Mouse (Mus musculus): ENCODE measurements around the gene Tubd1. TPM values are rescaled to one million over a fixed set of nuclear protein-coding genes. Genes with fewer than 3 reads are reported as not detected.

Tubd1 gene
- polyA plus RNA-seq, 1 experiment = not detected

DNA sequence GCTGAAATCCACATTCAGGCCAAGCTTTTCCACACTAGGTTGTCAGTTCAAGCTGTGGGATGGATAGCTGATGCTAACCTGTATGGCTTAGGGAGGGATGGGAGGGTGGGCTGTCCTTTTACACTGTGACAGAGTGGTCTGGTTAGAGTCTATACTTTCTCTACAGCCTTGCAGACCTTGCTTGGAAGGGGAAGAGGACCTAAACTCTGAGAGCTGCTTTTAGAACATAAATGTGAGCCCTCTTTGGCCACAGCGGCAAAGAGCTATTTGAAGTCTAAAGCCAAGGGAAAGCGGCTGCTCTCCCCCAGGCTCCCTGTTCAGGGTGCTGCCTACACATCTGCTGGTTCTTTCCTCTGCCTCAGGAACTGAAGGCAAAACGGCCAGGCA lies 40.8 kb downstream of the Tubd1 start:
- peaks cover 8% of the 10 kb centered on the region; the same call in 1 of the 2 replicates for H3K4me1 ChIP-seq (ENCODE audit: control insufficient read depth, insufficient read depth, low read length)
- H3K4me3 ChIP-seq (ENCODE audit: insufficient read depth, low read depth, low read length) = no peak overlapping the region
- H3K27ac ChIP-seq (ENCODE audit: insufficient read depth, low read depth, low read length) = no peak overlapping the region
- 42% methylated on average over 3 of the region's 3 CpGs for WGBS
- TF ChIP-seq POLR2A (IDR thresholded peaks at IDR 0.05; ENCODE audit: insufficient read depth, low read depth, low read length) = no peak
- no peak for TF ChIP-seq CTCF (IDR thresholded peaks at IDR 0.05; ENCODE audit: insufficient read depth, low read depth, low read length)

DNA sequence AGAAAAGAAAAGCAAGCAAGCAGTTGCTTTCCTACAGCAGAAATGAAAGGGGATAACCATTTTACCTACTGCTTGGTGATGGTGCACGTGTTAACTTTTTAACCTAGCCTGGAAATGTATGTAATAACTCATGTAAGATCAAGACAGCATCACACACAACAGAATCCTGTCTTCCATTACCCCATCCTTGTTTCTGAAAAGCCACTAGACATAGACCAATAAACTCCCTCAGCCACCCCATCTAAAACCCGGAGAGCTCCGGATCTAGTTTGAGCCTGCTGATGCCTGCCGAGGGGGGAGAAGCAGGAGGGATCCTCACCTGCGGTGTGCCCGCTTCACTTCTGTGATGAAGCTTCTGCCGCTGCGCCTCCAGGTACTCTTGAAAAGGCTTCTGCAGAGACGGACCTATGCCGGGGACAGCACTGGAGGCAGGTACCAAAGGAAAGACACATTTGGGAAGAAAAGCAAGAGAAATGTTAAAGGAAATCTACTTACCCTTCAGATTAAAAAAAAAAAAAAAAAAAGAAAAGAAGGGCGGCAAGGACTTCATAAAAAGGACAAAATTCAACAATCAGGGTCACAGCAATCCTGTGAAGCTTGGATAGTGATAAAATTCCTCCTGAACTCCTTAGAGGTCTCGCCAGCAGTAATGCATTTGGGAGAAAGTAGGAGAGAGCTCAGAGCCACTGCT lies 41.5 kb downstream of the Tubd1 start:
- TF ChIP-seq POLR2A (IDR thresholded peaks at IDR 0.05; ENCODE audit: insufficient read depth, low read depth, low read length) (no peak), CTCF (IDR thresholded peaks at IDR 0.05; ENCODE audit: insufficient read depth, low read depth, low read length) (no peak)
- Histone ChIP-seq H3K4me1 (ENCODE audit: control insufficient read depth, insufficient read depth, low read length) (peaks cover 8% of the 10 kb centered on the region; the same call in 1 of the 2 replicates), H3K27ac (ENCODE audit: insufficient read depth, low read depth, low read length) (no peak overlapping the region), H3K4me3 (ENCODE audit: insufficient read depth, low read depth, low read length) (peak overlapping the region; percentile 3; the same call in 1 of the 2 replicates)
- 42% methylated on average over 12 of the region's 12 CpGs for WGBS

DNA sequence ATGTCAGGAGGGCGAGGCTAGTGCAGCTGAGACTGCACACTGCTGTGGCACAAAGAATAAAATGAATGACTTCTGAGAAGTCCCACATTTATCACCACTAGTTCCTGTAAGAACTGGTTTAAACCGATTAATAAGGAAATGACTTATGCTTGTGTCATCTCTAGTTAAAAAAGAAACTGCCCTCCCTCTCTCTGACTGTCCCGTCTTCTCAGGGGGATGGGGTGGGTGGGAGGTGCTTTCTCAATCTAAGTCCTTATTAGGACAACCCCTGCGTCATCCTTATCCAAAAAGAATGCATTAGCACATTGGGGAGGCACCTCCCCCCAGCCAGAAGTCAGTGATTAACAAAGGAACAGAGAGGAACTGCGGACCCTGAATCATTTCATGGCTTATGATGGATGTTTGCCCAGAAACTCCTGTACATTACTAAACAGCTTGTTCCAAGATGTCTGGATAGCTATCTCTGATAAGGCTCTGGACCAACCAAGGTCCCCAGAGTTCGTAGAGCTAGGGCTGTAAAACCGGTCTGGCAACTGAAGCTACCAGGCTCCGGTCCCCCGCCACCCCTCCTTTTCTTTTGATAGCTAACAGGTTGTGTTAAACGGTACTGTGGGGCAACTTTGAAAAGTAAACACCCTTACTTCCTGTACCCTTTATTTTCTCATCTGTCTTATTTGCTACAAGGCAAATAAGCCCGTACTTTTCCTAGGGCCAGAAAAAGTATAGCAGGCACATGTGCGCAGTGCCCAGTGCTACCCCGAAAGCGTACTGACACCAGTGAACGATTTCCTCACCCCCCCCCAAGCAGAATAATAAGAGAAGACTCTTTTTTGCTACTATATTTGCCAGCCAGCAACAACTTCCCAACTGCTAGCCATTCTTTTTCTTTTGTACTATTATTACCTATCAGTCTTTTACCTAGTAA lies 42.3 kb downstream of the Tubd1 start:
- peaks cover 8% of the 10 kb centered on the region; the same call in 1 of the 2 replicates for H3K4me1 ChIP-seq (ENCODE audit: control insufficient read depth, insufficient read depth, low read length)
- no peak overlapping the region for H3K4me3 ChIP-seq (ENCODE audit: insufficient read depth, low read depth, low read length)
- TF ChIP-seq CTCF (IDR thresholded peaks at IDR 0.05; ENCODE audit: insufficient read depth, low read depth, low read length) = no peak
- TF ChIP-seq POLR2A (IDR thresholded peaks at IDR 0.05; ENCODE audit: insufficient read depth, low read depth, low read length) = no peak
- 28% methylated on average over 15 of the region's 15 CpGs for WGBS
- no peak overlapping the region for H3K27ac ChIP-seq (ENCODE audit: insufficient read depth, low read depth, low read length)

DNA sequence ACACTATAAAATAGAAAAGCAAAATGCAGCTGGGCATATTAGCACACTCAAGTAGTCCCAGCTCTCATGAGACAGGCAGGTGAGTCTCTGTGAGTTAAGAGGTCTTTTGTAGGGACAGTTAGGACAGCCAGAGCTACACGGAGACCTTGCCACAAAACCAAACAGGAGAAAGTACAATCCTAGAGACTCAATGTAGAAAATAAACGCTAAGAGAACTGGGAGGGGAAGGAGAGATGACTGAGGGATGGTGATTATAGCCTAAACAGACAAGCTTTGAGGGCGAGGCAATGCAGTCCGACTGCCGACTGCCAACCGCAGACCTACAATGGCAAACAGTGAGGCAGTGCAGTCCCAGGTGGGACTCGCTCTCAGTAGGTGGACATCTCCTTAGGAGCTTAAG lies 43.0 kb downstream of the Tubd1 start:
- 59% methylated on average over 7 of the region's 7 CpGs for WGBS
- Histone ChIP-seq H3K4me1 (ENCODE audit: control insufficient read depth, insufficient read depth, low read length) (peaks cover 8% of the 10 kb centered on the region; the same call in 1 of the 2 replicates), H3K4me3 (ENCODE audit: insufficient read depth, low read depth, low read length) (no peak overlapping the region), H3K27ac (ENCODE audit: insufficient read depth, low read depth, low read length) (no peak overlapping the region)
- TF ChIP-seq POLR2A (IDR thresholded peaks at IDR 0.05; ENCODE audit: insufficient read depth, low read depth, low read length) (no peak), CTCF (IDR thresholded peaks at IDR 0.05; ENCODE audit: insufficient read depth, low read depth, low read length) (no peak)

DNA sequence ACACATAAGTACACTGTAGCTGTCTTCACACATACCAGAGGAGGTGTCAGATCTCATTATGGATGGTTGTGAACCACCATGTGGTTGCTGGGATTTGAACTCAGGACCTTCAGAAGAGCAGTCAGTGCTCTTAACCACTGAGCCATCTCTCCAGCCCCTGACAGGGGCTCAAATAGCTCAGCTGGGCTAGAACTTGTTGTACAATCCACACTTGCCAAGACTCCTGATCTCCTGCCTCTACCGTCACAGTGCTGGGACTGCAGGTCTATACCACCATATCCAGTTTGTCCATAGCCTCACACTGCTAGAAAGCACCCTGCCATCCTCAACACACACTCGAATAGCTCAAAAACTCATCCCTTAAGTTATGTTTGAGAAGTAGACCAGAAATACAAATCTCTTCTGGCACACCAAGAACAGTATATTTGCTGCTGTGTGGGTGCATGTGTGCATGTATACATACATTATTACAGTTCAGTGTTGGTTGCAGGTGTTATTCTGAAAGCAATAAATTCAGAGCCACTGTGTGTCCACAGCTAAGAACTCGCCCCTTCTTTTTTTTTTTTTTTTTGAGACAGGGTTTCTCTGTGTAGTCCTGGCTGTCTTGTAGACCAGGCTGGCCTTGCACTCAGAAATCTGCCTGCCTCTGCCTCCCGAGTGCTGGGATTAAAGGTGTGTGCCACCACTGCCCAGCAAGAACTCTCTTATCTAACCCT lies 44.0 kb downstream of the Tubd1 start:
- Histone ChIP-seq H3K27ac (ENCODE audit: insufficient read depth, low read depth, low read length) (no peak overlapping the region), H3K4me3 (ENCODE audit: insufficient read depth, low read depth, low read length) (no peak overlapping the region), H3K4me1 (ENCODE audit: control insufficient read depth, insufficient read depth, low read length) (peaks cover 8% of the 10 kb centered on the region; the same call in 1 of the 2 replicates)
- TF ChIP-seq CTCF (IDR thresholded peaks at IDR 0.05; ENCODE audit: insufficient read depth, low read depth, low read length) (no peak), POLR2A (IDR thresholded peaks at IDR 0.05; ENCODE audit: insufficient read depth, low read depth, low read length) (no peak)
- 95% methylated on average over 4 of the region's 4 CpGs for WGBS

DNA sequence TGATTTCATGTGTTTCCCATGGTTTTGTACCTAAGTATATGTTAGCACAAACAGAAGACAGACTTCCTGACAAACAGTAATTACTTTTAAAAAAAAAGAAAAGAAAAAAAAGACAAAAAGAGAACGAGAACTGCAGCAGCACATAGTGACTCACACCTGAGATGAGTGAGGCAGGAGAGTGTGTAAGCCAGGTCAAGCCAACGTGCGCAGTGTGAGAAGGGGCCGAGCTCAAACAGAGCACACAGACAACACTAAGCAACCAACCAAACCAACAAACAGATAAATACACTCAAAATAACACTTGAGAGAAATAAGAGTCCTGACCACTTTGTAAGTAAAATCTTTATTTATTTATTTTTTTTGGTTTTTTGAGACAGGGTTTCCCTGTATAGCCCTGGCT lies 45.3 kb downstream of the Tubd1 start:
- Histone ChIP-seq H3K4me1 (ENCODE audit: control insufficient read depth, insufficient read depth, low read length) (peaks cover 8% of the 10 kb centered on the region; the same call in 1 of the 2 replicates), H3K4me3 (ENCODE audit: insufficient read depth, low read depth, low read length) (no peak overlapping the region), H3K27ac (ENCODE audit: insufficient read depth, low read depth, low read length) (no peak overlapping the region)
- WGBS = 68% methylated on average over 4 of the region's 4 CpGs
- TF ChIP-seq POLR2A (IDR thresholded peaks at IDR 0.05; ENCODE audit: insufficient read depth, low read depth, low read length) = no peak
- no peak for TF ChIP-seq CTCF (IDR thresholded peaks at IDR 0.05; ENCODE audit: insufficient read depth, low read depth, low read length)

DNA sequence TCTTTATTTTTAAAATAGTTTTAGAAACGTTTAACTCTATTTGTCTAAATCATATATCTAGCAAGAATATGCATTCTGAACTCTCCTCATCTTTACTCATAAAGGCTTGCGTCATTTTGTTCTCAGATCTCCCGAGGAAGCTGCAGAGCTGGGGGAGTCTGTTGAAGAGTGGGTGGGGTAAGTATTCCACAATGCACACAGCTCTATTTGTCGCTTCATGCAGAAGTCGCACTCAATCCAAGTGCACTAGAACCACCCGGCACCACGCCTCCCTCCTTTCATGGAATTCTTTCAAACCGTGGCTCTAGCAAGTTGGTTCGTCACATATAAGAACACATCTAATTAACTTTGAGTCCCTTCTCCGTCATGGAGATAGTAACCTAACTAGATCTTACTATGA lies 45.8 kb downstream of the Tubd1 start:
- TF ChIP-seq CTCF (IDR thresholded peaks at IDR 0.05; ENCODE audit: insufficient read depth, low read depth, low read length) (no peak), POLR2A (IDR thresholded peaks at IDR 0.05; ENCODE audit: insufficient read depth, low read depth, low read length) (no peak)
- H3K4me3 ChIP-seq (ENCODE audit: insufficient read depth, low read depth, low read length) = no peak overlapping the region
- WGBS = 70% methylated on average over 10 of the region's 10 CpGs
- no peak overlapping the region for H3K27ac ChIP-seq (ENCODE audit: insufficient read depth, low read depth, low read length)
- peaks cover 8% of the 10 kb centered on the region; the same call in 1 of the 2 replicates for H3K4me1 ChIP-seq (ENCODE audit: control insufficient read depth, insufficient read depth, low read length)

DNA sequence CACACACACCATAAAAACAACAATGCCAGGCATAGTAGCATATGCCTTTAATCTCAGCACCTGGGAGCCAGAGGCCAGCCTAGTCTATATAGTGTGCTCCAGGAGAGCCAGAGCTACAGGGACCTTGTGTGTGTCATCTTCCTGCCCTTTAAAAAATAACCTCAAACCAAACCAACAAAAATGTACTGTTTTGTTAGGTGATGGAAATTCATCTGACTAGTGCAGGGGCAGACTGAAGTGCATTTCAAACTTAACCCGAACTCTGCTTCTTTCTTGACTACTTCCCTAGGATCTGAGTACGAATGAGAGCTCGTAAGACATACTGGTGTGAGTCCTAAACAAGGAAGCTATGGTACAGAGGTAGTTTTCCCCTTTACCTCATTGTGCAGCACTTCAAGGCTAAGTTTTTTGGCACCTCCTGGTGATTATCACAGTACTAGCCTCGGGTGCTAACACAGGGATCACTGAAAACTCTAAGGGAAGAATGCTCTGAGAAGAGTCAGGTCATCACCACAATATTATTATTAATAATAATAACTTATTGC lies 46.6 kb downstream of the Tubd1 start:
- peaks cover 8% of the 10 kb centered on the region; the same call in 1 of the 2 replicates for H3K4me1 ChIP-seq (ENCODE audit: control insufficient read depth, insufficient read depth, low read length)
- H3K4me3 ChIP-seq (ENCODE audit: insufficient read depth, low read depth, low read length) = no peak overlapping the region
- WGBS = 86% methylated on average over 4 of the region's 4 CpGs
- no peak for TF ChIP-seq CTCF (IDR thresholded peaks at IDR 0.05; ENCODE audit: insufficient read depth, low read depth, low read length)
- no peak for TF ChIP-seq POLR2A (IDR thresholded peaks at IDR 0.05; ENCODE audit: insufficient read depth, low read depth, low read length)
- no peak overlapping the region for H3K27ac ChIP-seq (ENCODE audit: insufficient read depth, low read depth, low read length)
